Mouse (Mus musculus) heart, adult 9 months (tissue): ENCODE data around the gene Acaa1b.

Experiments
- DNase-seq, 2 experiments: peaks; one replicate each; pipeline ENCODE4 v3.0.0; 2022; ENCODE audit warnings: low spot score in 2 of 2

Acaa1b gene

GRCm38 (mm10) chr9:119156278-119157201 lies at the start of gene Acaa1b:
TSS of gene Acaa1b (minus strand) at chr9:119157093.
- DNase-seq = peak; percentile 45 to 72

DNA sequence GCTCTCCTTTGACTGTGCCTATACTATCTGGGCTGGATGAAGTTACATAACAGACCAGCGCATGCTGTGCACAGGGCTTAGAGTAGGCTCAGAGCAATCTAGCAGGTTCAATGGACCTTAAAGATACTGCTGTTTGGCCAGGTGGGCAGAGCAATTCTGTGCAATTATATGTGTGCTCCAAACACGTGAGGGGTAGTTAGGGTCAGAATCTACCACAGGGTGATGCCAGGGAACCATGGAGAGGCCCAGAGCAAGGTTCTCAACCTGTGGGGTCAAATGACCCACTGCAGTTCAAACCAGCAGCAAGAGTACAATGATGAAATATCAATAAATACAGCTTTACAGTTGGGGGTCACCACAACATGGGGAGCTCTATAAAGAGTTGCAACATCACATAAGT lies 49.8 kb upstream of the Acaa1b start:
- no peak for DNase-seq

DNA sequence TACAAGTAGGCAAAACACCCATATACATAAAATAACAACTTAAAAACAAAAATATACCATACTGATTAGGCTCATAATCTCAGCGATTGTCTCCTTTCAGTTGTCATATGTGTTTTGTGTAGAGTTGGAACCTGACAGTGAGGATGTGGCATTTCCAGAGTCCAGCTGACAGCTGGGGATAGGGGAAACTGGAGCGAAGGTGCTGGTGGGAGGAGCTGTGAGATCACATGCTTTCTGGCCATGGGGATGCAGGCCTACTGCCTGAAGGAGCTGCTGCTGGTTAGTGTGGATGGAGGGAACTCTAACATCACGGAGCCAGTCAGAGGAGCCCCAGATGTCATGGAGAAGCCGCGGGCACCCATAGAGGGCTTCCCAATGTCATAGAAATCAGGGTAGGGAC lies 48.9 kb upstream of the Acaa1b start:
- no peak for DNase-seq

DNA sequence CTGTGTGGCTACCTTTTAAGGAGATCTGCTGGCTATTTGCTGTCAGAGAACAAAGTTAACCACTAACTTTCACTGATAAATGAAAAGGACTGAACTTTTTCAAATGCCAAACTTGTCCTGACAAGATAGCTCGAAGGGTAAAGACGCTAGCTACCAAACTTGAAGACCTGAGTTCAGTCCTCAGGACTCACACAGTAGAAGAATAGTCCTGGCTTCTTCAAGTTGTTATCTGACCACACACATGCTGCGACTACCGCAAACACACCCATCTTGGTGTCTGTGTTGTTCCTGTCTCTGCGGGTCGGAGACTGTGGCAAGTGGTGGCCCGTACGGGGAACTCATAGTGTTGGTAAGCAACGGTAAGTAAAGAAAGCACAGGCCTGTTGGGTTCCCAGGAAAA lies 46.7 kb upstream of the Acaa1b start:
- no peak for DNase-seq

GRCm38 (mm10) chr9:119201653-119202052 lies 44.8 kb upstream of the Acaa1b start:
- DNase-seq = no peak

- DNase-seq = no peak
Observed at GRCm38 (mm10) chr9:119199151-119199861, 42.4 kb upstream of the Acaa1b start.

DNA sequence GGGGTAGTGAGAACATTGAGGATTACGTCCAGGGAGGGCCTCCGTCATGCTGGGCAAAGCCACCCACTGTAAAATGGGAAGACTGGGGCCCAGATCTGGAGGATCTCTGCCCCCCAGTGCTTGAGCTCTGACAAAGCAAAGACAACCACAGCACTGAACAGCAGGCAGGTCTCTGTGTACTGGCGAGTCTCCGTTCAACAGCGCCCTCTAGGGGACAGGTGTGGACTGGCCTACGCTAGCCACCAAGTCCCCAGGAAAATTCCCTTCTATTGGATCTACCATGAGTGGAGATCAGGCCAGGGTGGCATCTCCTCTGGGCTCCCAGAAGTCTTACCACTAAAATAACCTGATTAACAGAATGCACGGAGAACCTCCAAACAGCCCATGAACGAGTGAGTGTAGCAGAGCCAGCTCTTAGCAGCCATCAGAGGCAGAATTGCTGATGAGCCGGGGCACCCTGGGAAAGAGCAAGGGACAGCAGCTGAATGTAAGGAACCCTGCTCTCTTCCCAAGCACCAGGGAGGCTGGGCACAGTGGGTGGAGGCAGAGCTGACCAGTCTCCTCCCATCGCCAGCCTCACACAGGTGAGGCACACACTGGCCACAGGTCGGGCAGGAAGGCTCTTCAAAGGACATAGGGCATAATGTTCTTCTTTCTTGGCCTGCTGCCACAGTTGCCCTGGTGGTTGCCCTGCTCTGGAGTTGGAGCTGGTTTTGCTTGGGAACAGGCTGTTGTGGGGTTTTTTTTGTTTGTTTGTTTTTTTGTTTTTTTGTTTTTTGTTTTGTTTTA lies 35.5 kb upstream of the Acaa1b start:
- no peak for DNase-seq

DNA sequence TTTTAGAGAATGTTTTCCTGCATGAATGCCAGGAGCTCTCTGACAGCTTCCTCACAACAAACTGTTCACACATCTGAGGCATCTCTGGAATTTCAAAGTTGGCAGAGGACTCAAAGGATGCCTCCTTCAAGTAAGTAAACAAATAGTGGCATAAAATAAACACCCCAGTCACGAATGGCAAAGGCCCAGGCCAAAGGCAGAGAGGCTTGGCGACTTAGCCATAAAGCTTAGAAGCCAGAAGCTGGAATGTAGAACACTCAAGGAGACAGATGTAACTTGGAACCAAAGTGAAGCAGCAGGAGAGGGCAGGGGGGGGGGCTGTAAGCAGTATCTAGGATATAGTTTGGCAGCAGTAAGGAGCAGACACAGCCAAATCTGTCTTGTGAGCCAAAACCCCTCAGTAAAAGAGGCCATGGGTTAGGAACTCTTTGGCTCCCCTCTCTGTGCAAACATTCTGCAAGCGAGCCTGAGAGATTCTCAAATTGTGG lies 24.4 kb upstream of the Acaa1b start:
- peak; percentile 43 to 55 for DNase-seq

GRCm38 (mm10) chr9:119179292-119179691 lies 22.4 kb upstream of the Acaa1b start:
- DNase-seq = no peak

DNA sequence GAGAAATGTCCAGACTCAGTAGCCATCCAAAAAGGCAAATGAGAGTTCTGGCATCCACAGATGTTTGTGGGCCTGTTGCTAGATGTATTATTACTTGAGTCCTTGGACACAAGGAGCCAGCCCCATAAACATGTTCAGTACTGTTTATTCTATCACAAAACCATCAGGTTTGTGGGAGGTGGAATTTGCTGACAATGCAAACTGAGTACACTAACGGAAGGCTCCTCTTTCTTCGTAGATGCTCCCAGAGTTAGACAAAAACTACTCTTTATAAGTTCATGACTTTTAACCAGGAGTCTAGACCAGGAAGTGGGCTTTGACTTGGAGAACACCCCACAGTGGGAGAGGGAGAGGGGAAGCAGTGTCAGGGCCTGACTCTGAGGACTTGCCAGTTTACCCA lies 10.7 kb upstream of the Acaa1b start:
- no peak for DNase-seq

DNA sequence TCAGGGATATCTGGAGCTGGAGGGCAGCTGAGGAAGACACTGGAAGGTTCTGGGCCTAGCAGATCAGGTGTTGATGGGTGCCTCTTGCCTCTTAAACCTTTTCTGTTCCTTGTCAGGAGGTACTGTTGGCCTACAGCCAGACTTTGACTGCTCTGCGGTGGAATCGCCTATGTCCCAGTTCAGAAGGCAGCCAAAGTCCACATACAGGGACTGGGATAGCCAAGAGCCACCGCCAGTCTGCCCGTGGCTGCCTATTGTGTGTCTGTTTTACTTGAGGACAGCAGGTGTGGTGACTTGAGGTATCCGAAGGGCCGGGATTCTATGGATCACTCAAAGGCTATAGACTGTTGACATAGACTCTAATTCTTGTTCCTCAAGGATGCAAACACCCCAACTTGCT lies 8.7 kb upstream of the Acaa1b start:
- no peak for DNase-seq

GRCm38 (mm10) chr9:119164743-119165142 lies 7.8 kb upstream of the Acaa1b start:
- DNase-seq = no peak

DNA sequence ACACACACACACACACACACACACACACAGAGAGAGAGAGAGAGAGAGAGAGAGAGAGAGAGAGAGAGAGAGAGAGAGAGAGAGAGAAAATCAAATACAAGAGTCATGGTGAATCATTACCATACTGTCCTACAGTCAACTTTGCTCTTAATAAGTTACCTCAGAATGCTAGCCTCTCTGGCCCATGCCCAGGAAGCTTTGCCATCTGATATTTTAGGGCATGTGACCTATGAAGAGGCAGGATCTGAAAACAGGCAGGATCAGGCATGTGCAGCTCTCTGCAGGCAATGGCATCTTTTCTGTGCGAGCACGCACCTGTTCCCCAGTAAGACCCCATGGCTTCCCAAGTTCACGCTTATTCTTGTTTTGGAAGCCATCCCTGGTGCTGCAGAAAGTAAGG lies 3.8 kb upstream of the Acaa1b start:
- no peak for DNase-seq

DNA sequence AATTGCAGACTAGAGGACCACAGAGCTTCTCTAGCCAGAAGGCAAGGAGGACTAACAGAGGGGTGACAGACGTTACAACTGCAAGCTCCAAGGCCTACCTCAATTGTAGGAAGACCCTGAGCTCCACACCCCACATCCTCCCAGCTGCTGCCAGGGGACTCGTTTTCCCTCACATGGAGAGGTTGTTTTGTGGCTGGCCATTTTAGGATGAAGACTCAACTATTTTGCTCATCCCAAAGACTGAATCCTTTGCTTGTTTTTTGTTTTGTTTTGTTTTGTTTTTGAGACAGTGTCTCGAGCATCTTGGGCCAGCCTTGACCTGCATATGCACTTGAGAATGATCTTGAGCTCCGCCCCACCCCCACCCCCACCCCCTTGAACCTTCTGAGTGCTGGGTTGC lies 2.0 kb upstream of the Acaa1b start, which contains the start of gene Gm47289:
TSS of gene Gm47289 (plus strand) at position 301 of the 400 bp plus-strand sequence.
- DNase-seq = no peak

- no peak for DNase-seq
Observed at GRCm38 (mm10) chr9:119155826-119156225, 1.1 kb downstream of the Acaa1b start.

DNA sequence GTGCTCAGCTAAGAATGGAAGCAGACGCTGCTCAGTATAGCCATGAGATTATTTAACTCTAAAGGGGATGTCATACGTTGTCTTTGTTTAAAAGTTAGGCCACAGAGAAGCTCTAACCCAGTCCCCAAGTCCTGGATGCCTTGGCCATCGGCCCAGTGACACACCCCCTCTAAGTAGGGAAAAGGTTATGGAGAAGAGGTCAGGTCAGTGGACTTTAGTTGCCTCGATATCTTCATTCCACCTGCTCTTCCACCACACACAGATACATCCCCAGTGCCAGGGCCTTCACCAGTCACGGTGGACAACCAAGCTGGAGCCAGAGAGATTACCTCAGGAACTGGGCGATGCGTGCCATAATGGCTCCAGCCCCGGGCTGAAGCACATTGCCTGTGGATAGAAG lies 1.5 kb downstream of the Acaa1b start:
- DNase-seq = peak in 1 of 2 experiments; percentile 6

DNA sequence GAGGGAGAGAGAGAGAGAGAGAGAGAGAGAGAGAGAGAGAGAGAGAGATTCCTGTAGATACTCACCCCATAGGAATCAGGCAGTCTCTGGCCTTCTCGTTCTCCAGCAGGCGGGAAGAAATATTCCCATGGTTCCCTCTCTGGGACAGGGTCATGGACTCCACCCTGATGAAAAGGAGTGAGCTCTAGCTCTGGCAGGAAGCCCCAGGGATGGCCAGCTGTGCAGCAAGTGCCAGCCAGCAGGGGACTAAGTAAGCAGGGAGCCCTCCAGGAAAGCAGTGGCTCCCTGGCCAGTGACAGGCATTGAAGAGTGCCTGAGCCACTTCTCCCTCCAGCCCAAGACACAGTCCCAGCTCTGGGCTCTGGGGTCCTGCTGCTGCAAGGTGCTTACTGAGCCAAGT lies 5.1 kb downstream of the Acaa1b start:
- DNase-seq = no peak

- DNase-seq = no peak
Observed at GRCm38 (mm10) chr9:119149601-119150000, 7.3 kb downstream of the Acaa1b start.

DNA sequence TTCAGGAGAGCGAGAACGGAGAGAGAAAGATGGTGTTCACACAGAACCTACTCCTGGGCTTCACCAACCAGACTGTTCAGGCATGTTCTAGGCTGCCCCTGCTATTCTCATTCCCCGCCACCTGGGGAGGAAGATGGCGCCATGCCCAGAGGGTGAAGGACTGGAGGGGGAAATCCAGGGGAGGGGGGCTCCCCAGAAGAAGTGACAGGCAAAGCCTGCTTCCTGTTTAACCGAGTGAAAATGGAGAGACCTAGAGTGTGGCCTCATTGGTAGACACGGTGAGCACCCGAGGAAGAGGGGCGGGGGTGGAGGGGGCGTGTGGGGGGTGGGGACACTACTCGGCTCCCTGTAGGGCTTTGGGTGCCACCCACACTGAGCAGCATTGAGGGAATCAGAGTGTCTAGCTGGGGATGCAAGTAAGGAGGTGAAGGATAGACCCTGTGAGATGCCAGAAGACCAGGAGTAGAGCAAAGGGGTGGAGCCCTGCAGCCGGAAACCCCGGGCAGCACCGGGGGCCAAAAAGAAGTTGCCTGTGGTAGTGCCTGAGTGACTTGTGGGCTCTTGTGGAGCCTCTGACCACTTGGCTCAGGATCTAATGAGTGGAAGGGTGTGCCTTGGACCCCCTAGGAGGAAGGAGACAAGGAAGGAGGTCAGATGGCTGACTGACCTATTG lies 10.7 kb downstream of the Acaa1b start:
- no peak for DNase-seq

DNA sequence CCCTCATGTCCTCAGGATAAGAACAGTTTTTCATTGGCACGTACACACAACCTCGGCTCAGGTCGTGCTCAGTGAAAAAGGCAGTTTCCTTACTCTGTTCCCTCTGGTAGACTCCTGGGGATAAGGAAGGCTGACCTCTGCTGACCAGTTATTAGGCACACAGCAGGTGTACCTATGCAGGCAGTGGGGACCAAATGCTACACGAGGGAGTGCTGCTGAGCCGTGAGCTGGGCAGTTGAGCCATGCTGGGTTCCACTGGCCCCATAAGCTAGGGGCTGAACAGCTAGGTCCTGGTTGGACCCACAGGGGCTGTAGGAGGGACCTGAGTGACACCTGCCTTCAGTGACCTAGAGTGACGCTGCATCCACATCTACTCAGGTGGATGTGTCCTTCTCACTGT lies 11.3 kb downstream of the Acaa1b start:
- no peak for DNase-seq

DNA sequence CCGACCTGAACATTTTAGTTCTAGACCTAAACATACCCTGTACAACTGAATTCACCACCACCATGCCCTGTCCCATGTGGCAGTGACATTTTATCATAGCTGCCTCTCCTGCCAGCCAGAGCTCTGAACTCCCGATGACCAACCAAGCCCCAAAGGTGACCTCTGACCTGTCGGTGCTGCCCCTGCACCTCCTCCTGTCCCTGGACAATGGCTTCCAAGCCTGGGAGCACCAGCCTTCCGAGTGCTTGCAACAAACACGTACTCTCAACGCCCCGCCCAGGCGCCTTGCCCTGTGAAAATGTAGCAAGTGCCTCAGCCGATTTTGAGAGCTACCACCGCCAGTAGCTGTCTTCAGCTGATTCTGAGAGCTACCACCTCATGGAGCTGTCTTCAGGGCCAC lies 11.8 kb downstream of the Acaa1b start:
- no peak for DNase-seq
